Mouse (Mus musculus): ENCODE results near the gene Btbd35f14. TPM values are rescaled to one million over a fixed set of nuclear protein-coding genes. Genes with fewer than 3 reads are reported as not detected.
"Not testable (repeated sequence)": the region's sequence is repeated elsewhere in the genome, so short reads cannot be mapped to it uniquely, and the experiment has no call there.

Btbd35f14 gene
- total RNA-seq (2021): not detected

- DNase-seq (ENCODE audit: low spot score); intact Hi-C loops (cut with DNase I): not testable (repeated sequence)
Observed at GRCm38 (mm10) chrX:33702249-33702648, at the start of gene Btbd35f14. Btbd35f14 (minus strand) TSS chrX:33702349.

GRCm38 (mm10) chrX:33656872-33657271 is 45.3 kb downstream of the Btbd35f14 start, which contains the start of gene Btbd35f13:
Btbd35f13 (plus strand) TSS chrX:33657172.
- intact Hi-C loops (cut with DNase I); DNase-seq (ENCODE audit: low spot score): not testable (repeated sequence)

Other genes with a start within 250 kb of the Btbd35f14 start
- gene Btbd35f15, start 125.0 kb downstream of the Btbd35f14 start, total RNA-seq (2021): not detected
- gene Btbd35f13, start 45.2 kb downstream of the Btbd35f14 start, total RNA-seq (2021): not detected